ENCODE assay signal across 10 mouse cellular contexts in genomic region chr4:23826885-23827284, GRCm38 (mm10).
DNase-seq lines count a peak whose midpoint lies in the region.
"Had no signal": no experiment of that assay in that cellular context is flagged by ENCODE, and none has a peak within 500 bp of the region (broad histone marks: within the 10 kb centered on the region; RNA-seq: fewer than 3 reads in every experiment).

No protein-coding gene starts in this region.

- DNase-seq in cerebellum, adult 11-12 months = peak; percentile 4
- no peak for DNase-seq in cerebellum, postnatal 4 days (ENCODE audit: low spot score in 2 of 2)
- DNase-seq in right cerebral cortex, postnatal 36 days (ENCODE audit: low spot score in 2 of 2) = peak; percentile 7 to 16
- no peak for DNase-seq in right cerebral cortex, postnatal 25 days
- peak; percentile 22 for DNase-seq in left cerebral cortex, postnatal 14 days (ENCODE audit: low spot score in 2 of 2)
- DNase-seq in telencephalon, adult 2 months (ENCODE audit: low read depth, low spot score) = peak; percentile 40
- no peak for DNase-seq in thymus, postnatal 0 days (ENCODE audit: low spot score)
- no peak for DNase-seq in gastrocnemius, adult 8-10 months (ENCODE audit: low spot score in 2 of 2)
- DNase-seq: kidney, adult 2 months; thymus, postnatal 4 days had no signal

- intact Hi-C loops in left cerebral cortex, postnatal 14 days (cut with DNase I) = loop anchor here (5.0 to 10.0 kb wide), 2 partner anchors 418 to 1335 kb away; no protein-coding TSS in a partner anchor

Comparison
In these comparisons a context has a peak if more than half of its experiments do, and no peak if none do; other contexts are left out.
1. DNase-seq: peak in cerebellum, adult 11-12 months (single experiment), right cerebral cortex, postnatal 36 days (2 of 2), left cerebral cortex, postnatal 14 days (2 of 2) and telencephalon, adult 2 months (single experiment); none in cerebellum, postnatal 4 days (0 of 2), right cerebral cortex, postnatal 25 days (single experiment), thymus, postnatal 0 days (single experiment) and gastrocnemius, adult 8-10 months (0 of 2).